Mouse (Mus musculus) CD8-positive naive resting alpha-beta T cell, adult 2 months (primary cell): ENCODE data around the gene Car1.
"Not testable (repeated sequence)": the region's sequence is repeated elsewhere in the genome, so short reads cannot be mapped to it uniquely, and the experiment has no call there.

ENCODE experiments used
- DNase-seq, 2 experiments: peaks; one replicate each; pipeline ENCODE4 v3.0.0; 2022; ENCODE audit warnings: low read depth in 2 of 2, low spot score in 2 of 2

Gene Car1

GRCm38 (mm10) chr3:14808211-14808610 is at the start of gene Car1:
TSS of gene Car1 (minus strand) at chr3:14808368.
- DNase-seq = no peak

GRCm38 (mm10) chr3:14857874-14858273 is 49.7 kb upstream of the Car1 start:
- DNase-seq = no peak

DNA sequence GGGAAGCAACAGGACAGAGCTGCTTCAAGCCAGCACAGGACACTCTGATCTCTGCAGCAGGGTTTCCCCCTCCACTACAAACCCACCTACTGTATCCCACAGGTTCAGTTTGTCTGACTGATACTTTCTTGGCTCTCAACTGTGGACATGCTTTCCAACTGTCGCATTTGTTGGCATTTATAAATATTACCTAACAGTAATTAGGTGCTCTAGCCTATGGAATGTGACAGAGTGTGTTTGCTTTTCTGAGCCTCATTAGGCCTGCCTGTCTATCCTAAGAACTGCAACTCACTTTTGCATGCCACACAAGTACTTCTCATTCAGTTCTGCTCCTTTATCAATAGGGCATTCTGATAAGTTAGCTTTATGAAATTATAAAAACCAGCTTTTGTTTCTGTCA is 46.3 kb upstream of the Car1 start:
- DNase-seq = no peak

DNA sequence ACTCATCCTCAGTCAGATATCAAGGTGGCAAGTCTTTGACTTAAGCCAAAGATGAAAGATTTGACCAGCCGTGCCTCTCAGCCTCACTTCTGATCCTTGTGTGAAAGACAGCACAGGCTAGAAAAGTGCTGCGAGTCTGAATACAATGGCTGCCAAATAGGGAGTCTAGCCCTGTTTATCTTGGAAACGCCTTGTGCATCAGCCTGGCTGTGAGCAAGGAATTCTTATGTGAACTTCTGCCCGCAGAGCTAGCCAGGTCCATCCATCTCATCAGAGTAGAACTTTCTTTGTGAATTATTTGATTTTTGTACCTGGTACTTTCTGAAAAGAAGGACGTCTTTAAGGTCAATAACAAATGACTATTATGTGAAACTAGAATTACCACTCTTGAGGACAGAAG is 45.8 kb upstream of the Car1 start:
- DNase-seq = no peak

- DNase-seq = no peak
Measured at GRCm38 (mm10) chr3:14848587-14849254, 40.6 kb upstream of the Car1 start.

- DNase-seq = no peak
Measured at GRCm38 (mm10) chr3:14839466-14840118, 31.4 kb upstream of the Car1 start.

DNA sequence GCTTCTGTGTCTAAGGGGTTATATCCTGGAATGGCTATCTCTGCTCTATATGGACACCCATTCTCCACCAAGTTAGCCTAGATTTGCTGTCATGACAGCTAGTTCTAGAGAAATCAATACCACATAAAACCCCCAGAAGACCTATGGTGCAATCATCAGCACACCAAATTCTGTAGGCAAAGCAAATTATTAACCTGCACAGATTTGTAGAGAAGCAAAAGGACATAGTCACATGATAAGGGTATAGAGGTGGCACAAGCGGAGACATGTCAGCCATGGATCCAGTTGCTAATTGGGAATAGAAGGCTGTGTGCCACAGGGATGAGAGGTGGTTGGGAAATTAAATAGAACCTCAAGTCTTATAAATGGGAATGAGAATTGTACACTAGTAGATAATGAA is 30.8 kb upstream of the Car1 start:
- DNase-seq = no peak

DNA sequence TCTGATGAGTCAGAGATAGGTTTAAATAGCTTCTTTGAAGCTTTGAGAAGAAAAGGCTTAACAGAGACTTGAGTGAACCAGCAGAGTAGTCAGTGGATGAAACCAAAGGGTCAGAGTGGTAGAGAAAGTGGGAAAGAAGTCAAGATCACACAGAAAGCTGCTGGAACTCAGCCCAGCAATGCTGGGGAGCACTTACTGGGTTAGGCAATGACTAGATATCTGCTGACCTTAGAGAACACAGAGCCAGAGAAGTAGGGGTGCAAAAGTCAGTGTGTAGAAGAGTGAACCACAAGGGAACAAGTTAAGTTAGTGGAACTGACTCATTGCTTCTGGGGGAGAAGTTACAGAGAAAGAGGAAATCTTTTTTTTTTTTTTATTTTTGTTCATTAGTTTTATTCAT is 24.6 kb upstream of the Car1 start:
- no peak for DNase-seq

GRCm38 (mm10) chr3:14831219-14831835 is 23.2 kb upstream of the Car1 start:
- no peak for DNase-seq

DNA sequence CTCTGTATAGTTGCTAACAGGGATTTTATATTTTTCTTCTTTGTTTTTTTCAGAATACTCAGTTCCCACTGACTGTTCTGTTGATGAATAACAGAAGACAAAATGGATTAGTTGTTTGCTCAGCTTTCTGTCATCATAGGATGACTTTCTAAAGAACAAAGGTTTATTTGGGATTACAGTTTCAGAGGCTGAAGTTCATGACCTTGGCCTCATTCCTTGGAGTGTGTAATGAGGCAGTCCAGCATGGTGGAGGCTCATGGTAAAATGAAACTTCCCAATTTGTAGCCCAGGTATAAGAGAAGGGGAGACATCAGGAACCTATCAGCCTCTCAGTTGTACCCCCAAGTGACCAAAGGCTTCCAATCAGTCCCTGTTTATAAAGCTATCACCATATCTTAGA is 20.7 kb upstream of the Car1 start:
- DNase-seq = no peak

GRCm38 (mm10) chr3:14819844-14820504 is 11.8 kb upstream of the Car1 start:
- no peak for DNase-seq

DNA sequence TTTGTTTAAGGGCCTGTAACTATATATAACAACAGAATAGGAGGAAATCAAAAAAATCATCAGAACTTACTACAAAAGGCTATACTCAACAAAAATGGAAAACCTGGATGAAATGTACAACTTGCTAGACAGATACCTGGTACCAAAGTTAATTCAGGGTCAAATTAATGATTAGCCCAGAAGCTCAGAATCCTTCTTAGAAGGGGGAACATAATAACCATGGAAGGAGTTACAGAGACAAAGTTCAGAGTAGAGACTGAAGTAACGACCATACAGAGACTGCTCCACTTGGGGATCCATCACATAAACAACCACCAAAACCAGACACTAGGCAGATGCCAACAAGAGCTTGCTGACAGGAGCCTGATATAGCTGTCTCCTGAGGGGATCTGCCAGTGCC is 7.2 kb upstream of the Car1 start:
- DNase-seq = not testable (repeated sequence)

DNA sequence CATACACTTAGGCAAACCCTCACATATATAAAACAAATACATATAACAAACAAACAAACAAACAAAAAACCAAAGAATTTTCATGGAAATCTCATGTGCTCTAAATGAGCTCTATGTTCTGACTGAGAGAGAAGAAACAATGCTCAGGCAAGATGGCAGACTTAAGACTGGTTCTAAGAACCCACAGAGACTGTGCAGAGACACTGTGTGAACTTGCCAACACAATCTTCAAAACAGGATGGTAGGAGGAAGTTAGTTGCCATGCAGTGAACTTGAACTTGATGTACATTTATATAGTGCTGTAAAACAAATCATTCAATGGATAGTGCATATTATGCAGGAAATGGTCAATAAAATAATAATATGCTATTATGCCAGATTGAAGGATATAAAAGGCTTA is 1.5 kb downstream of the Car1 start:
- no peak for DNase-seq

DNA sequence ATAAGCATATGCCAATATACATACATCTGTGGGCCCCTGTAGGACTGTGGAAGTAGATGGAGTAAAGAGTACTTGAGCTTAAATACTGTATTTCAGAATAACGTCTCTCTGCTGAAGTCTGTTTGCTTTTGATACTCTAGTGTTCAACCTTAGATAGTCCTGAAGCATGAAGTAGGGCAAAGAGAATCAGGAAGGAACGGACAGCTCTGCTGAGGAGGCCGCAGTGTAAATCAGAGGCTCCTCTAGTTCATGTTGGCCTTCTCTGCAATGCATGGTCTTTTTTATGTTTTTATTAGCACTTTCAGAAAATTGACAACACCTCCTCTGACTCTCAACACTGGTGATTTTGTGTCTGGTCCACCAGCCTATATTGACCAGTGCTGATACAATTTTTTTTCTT is 2.2 kb downstream of the Car1 start:
- no peak for DNase-seq

GRCm38 (mm10) chr3:14804906-14805305 is 3.3 kb downstream of the Car1 start:
- no peak for DNase-seq

DNA sequence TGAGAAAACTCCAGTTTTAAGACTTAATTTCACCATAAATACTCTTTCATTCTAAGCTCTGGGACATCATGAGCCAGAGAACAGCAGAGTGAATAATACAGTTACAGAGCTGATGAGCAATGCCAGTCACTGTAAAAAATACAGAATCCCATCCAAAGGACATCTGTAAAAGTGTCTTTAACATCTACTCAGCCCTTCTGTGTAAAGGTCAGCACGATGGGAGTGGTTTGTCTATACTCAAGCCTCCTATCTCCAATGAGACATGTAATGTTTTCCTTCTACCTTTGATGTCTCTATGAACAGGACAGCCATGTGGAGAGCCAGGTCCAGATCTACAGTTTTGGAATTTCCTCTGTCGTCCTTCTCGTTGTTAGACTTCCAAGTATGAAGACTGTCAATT is 11.1 kb downstream of the Car1 start:
- no peak for DNase-seq

DNA sequence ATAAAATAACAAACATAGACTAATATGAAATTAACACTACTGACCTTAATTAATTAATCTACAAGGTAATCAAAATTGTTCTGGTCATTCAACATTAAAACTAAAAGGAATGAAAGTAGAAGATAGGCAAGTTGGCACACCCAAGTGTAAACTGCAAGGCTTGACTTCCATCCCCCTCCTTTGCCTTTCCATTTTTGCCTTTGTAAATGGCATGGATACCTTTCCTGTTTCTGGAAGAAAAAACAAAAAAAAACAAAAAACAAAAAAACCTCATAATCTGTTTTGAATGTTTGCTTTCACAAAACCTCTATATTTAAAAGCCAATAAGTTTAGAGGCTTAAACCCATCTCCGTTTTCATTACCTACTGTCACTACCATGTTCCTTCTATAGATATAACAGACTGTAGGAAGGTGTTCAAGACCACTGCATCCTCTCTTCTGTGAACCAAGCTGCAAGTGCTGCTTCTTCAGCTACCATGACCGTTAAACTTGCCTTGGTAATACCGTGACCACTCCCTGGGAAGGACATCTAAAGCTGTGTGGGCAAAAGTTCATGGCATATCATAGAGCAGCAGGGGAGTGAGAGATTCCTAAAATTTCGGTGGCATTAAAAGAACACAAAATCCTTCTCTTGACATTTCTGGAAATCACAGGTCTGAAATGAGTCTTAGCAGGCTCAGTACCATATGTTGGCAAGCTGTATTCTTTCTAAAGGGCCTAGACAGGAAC is 12.7 kb downstream of the Car1 start:
- no peak for DNase-seq

- DNase-seq = no peak
Measured at GRCm38 (mm10) chr3:14792032-14792431, 16.1 kb downstream of the Car1 start.

DNA sequence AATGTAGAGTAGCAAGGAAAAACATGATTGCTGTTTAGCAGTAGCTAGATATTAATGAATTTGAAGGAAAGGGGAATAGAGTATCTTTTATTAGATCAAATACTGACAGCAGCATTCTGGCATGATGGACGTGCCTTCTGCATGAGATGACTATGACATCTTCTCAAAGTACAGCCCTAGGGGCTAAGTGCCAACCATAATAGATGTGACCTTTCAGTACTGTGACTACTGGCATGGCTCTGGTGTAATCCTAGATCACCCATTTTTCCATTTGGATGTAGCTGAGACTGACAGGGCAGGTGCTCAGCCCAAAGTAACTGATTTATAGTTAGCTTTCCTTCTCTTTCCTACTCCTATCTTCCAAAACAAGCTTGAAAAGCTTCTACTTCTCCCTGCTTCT is 20.6 kb downstream of the Car1 start:
- no peak for DNase-seq

DNA sequence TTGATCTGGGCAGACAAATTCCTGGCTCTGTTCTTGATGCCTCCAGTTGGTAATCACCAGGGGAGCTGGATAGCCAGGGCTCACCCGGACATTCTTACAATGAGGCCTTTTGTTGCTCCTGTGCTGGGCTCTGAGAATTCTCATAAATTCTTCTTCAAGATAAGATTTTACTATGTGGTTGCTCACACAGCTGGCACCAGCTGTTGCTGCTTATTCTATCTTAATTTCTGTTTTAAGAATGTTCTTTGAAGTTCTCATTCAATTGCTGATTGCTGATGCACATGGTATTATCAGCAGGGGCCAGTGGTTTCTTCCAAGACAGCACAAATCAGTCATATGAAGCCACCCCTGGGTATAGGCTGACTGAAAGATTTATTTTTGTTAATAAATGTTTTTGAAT is 21.0 kb downstream of the Car1 start:
- no peak for DNase-seq

- no peak for DNase-seq
Measured at GRCm38 (mm10) chr3:14786551-14787079, 21.6 kb downstream of the Car1 start.
